Mouse (Mus musculus) MEL (cell line): ENCODE measurements around the gene Rtl1.

Source experiments
- MAZ ChIP-seq: IDR thresholded peaks from 2 replicates; pipeline ENCODE4 v1.6.1; 2012; ENCODE audit warnings: low read depth, mild to moderate bottlenecking, inconsistent platforms, low read length, improper control_type of control experiment
- TAL1 ChIP-seq: IDR thresholded peaks from 2 replicates; pipeline ENCODE4 v1.6.1; 2012; ENCODE audit warnings: mild to moderate bottlenecking, inconsistent platforms, low read length, moderate library complexity, mixed read lengths

DNA sequence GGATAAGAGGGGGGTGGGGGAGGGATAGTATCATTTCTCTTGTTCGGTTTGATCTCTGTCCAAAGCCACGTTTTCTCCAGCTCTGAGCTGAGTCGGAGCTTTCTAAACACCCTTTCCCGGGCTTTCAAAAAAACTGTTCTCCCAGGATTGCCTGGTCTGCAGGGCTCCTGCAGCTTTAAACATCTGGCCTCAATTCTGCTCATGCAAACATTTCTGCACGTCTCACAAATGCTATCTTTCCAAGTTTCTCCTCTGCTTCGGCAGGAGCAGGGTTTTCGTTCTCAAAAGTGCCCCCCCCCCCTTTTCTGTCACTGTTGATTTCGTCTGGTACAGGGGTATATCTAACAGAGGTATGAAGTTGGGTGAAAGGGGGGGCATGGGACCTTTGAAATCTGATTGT is 3.9 kb downstream of the Rtl1 start:
- no peak for TF ChIP-seq MAZ
- TF ChIP-seq TAL1: no peak
